Mouse (Mus musculus) activated CD4-positive, CD25-positive, alpha-beta regulatory T cell, adult 4 months (primary cell): Measurements from ENCODE around the gene Steap3. TPM values are rescaled to one million over a fixed set of nuclear protein-coding genes. Genes with fewer than 3 reads are reported as not detected.

Source experiments
- ATAC-seq: one replicate; pipeline ENCODE4 v1.8.0; 2017
- polyA plus RNA-seq, 2 experiments: library from polyadenylated mRNA; unstranded; fragments of 100-300 nt; shearing (Covaris generic); gene quantifications; one replicate each; pipeline ENCODE4 v1.2.1; 2017

Steap3 gene
- polyA plus RNA-seq, 2 experiments from 2014 or later: not detected

DNA sequence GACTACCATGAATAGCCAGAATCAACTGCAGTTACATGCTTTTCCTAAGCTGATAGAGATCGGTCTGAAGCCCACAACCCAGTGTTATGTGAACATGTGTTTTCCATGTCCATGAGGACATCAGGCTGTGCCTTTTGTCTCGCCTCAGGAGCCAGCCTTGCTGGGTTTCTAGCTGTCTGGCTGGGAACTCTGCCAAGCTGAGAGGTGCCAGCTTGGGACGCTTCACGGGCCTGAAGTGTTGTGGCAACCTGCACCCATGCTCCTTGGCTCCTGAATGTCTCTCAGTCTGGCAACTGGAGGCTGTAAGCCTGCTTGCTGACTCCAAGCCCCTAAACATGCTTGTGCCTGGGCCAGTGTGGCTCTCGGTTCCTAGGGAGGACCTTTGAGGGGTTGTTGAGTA is 130.0 kb downstream of the Steap3 start:
- ATAC-seq: no peak

Other genes with a start within 250 kb of the Steap3 start
- 1 to 10 TPM; 1.4 to 2.5 TPM for gene Tmem37, start 198.6 kb downstream of the Steap3 start, polyA plus RNA-seq
- 100 to 1,000 TPM; 210 to 248 TPM for gene Dbi, start 151.6 kb downstream of the Steap3 start, polyA plus RNA-seq
- 10 to 100 TPM; 25.9 to 27.3 TPM for gene 3110009E18Rik, start 151.5 kb downstream of the Steap3 start, polyA plus RNA-seq
- not detected for gene C1ql2, start 67.9 kb upstream of the Steap3 start, polyA plus RNA-seq
- gene Marco, start 232.3 kb upstream of the Steap3 start, polyA plus RNA-seq: not detected